Mouse (Mus musculus) leukemia stem cell, adult 10-12 weeks (primary cell): ENCODE results near the gene Gpc6. TPM values are rescaled to one million over a fixed set of nuclear protein-coding genes. Genes with fewer than 3 reads are reported as not detected.

Experiments used
- polyA plus RNA-seq: library from polyadenylated mRNA; stranded (reverse); fragments of >175 nt; gene quantifications from 2 replicates; pipeline ENCODE4 v1.2.3, GENCODE M21; 2012; ENCODE audit warnings: low replicate concordance

The Gpc6 gene
- polyA plus RNA-seq, result not detected in 2 replicates

DNA sequence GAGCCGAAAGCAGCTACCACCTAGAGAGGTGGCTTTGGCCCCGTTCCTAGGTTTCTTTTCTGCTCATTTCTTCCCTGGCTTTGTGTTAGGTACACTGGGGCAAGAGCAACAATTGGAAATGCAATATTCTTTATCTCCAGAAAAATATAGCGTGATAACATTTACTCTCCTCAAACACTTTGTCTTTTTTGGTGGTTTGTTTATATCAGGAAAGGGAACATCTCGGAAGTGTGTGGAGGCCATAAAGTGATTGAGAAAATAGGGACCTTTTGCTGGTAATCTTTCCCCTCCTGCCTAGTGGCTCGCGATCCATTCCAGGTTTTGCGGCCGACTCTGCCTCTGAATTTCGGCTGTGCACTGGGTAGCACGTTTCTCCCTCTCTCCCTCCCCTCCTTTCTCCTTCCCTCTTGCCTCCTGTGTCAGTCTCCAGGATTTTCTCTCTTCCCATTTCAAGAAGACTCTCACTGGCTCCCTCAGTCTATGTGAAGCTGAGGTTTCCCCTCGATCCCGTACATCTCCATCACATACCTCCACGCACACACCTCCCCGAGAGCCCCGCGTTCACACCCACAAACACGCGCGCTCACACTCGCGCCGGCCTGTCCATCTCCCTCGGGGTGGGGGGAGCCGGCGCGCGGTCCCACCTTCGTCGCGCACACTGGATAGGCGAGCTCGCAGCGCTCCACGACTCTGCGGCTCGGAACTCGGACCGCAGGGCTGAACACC is at the start of gene Gpc6:
Gene Gpc6, plus strand, starts transcription at position 440 of the 726 bp plus-strand sequence.

